Mouse (Mus musculus) liver, adult 2 months (tissue): ENCODE data around the gene Zfp560.

Source experiments
- CTCF ChIP-seq: fragments of 200-500 bp; IDR thresholded peaks from 2 replicates; pipeline ENCODE4 v1.5.1; 2011; ENCODE audit warnings: low read depth, low read length, control low read depth
- POLR2A ChIP-seq: fragments of 200-500 bp; IDR thresholded peaks from 2 replicates; pipeline ENCODE4 v1.6.1; 2011; ENCODE audit warnings: low read length, control low read depth; ENCODE audit not compliant: insufficient read depth; ENCODE audit errors: extremely low read depth

- peak; percentile 75 for TF ChIP-seq CTCF
- TF ChIP-seq POLR2A = 0 out of 2 replicates have a peak, but pooled peaks have one; percentile 11
Observed at GRCm38 (mm10) chr9:20384532-20385342, at the start of gene Zfp560.
